Mouse (Mus musculus): ENCODE results near the gene Lypd6b.

DNA sequence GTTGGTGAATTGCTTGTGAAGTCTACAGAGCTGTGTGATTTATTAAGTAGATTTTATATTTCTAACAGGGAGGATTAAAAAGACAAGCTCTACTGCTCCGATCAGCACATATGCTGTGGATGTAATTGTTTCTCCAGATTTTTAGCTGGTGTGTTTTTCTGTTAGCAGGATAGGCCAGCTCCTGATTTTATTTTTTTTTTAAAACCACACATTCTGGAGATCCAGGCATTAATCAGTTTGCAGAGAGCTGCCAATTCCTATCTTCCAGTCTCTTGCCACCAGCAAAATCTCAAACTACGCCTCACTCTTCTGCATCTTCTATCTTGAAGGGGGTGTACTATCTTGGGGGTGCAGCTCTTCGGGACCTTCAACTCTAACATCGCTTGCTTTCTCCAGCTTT, 130.6 kb downstream of the Lypd6b start:
- TF ChIP-seq CTCF (IDR thresholded peaks at IDR 0.05; ENCODE audit: control insufficient read depth, insufficient read depth, insufficient replicate concordance, low read depth, low read length) (no peak), POLR2A (IDR thresholded peaks at IDR 0.05; ENCODE audit: control insufficient read depth, low read depth, low read length) (no peak)

Measured in testis, adult 2 months (tissue).